Mouse (Mus musculus): ENCODE measurements around the gene Rtl9. TPM values are rescaled to one million over a fixed set of nuclear protein-coding genes. Genes with fewer than 3 reads are reported as not detected.

Rtl9 gene
- polyA plus RNA-seq, 1 experiment from 2014 or later = 2.0 TPM

DNA sequence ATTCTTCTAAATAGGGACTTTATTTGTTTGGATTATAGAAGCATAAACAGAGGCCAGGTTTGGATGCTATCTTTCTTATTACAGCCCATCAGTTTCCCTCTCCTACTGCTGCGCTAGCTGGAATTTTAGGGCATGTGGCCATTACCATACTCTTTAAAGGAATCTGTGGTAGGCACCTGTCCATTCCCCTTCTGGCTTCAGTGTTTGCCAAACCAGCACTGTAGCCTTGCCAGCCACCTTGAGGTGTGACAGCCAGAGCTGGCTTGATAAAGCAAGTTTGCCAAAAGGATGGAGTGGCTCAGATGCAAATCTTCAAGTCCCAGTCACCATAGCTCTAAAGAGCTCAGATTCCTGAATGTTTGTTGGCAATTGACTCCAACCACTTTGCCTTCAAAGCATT lies 32.3 kb upstream of the Rtl9 start:
- Histone ChIP-seq H3K4me2 (ENCODE audit: low read depth, low read length) (no peak overlapping the region), H3K4me3 (ENCODE audit: low read depth, low read length) (no peak overlapping the region), H3K4me1 (ENCODE audit: control insufficient read depth, insufficient read depth, low read length) (peaks cover 8% of the 10 kb centered on the region; the same call in 1 of the 2 replicates), H3K27ac (replicated peaks; ENCODE audit: low read depth, low read length) (no peak overlapping the region), H3K27me3 (replicated peaks; ENCODE audit: control insufficient read depth, insufficient read depth, low read length) (peaks cover 7% of the 10 kb centered on the region; the same call in 1 of the 2 replicates), H3K9me3 (ENCODE audit: control insufficient read depth, low read length) (no peaks in the 10 kb centered on the region), H3K9ac (ENCODE audit: low read depth, low read length) (no peak overlapping the region), H3K36me3 (ENCODE audit: control insufficient read depth, insufficient read depth, low read length) (no peaks in the 10 kb centered on the region)
- no peak for ATAC-seq (ENCODE audit: low read depth)
- WGBS = 90% methylated on average over 1 of the region's 1 CpGs
- no peak for DNase-seq (ENCODE audit: low spot score)

GRCm38 (mm10) chrX:143067576-143067975 lies 31.8 kb upstream of the Rtl9 start:
- peaks cover 5% of the 10 kb centered on the region; the same call in 1 of the 2 replicates for H3K4me1 ChIP-seq (ENCODE audit: control insufficient read depth, insufficient read depth, low read length)
- DNase-seq (ENCODE audit: low spot score) (peak; percentile 22), ATAC-seq (ENCODE audit: low read depth) (no peak)
- no peaks in the 10 kb centered on the region for H3K9me3 ChIP-seq (ENCODE audit: control insufficient read depth, low read length)
- H3K27me3 ChIP-seq (replicated peaks; ENCODE audit: control insufficient read depth, insufficient read depth, low read length) = peaks cover 7% of the 10 kb centered on the region; the same call in 1 of the 2 replicates
- H3K27ac ChIP-seq (replicated peaks; ENCODE audit: low read depth, low read length) = no peak overlapping the region
- 54% methylated on average over 5 of the region's 5 CpGs for WGBS
- H3K9ac ChIP-seq (ENCODE audit: low read depth, low read length) = no peak overlapping the region
- H3K36me3 ChIP-seq (ENCODE audit: control insufficient read depth, insufficient read depth, low read length) = no peaks in the 10 kb centered on the region
- H3K4me2 ChIP-seq (ENCODE audit: low read depth, low read length) = no peak overlapping the region
- H3K4me3 ChIP-seq (ENCODE audit: low read depth, low read length) = no peak overlapping the region

DNA sequence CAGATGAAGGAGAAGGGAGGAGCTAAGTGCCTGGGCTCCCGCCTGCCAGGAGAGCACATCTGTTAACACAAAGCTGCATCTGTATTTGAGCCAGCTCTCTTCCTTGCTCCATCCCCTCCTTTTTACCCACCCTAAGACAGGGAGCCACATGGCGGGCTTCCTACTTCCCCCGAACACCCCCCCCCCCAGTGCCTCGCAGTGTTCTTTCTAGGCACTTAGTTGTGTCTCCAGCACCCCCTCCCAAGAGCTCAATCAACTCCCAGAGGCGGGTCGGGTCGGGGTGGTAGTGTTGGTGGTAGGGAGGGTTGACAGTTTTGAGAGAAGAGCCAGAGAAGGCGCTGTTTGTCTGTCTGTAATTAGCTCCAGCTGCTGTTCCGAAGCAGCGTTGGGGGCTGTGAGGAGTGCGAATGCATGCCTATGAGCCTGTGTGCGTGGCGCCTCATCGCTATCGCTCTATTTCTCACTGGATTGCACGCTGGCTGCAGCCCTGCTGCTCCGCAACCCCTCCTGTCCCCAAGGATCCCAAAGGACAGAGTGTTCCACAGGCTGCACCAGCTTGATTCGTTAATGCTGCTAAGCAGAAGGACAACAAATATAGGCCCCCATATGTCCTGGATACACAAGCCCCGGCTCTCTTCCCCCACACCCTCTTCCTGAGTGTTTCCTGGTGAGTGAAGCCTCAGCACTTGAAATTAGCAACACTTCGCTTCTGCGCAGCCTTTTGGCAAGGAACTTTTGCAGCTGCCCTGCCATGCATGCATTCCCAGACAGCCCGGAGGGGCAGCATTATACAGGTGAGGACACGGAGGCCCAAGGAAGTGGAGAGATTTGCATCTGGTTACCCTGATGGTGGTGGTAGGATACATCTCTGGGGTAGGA lies 18.7 kb upstream of the Rtl9 start:
- no peak overlapping the region; the same call in 1 of the 2 replicates for H3K9ac ChIP-seq (ENCODE audit: low read depth, low read length)
- H3K27ac ChIP-seq (replicated peaks; ENCODE audit: low read depth, low read length) = peak overlapping the region; percentile 83

GRCm38 (mm10) chrX:143082732-143083131 lies 16.7 kb upstream of the Rtl9 start:
- Histone ChIP-seq H3K4me1 (ENCODE audit: control insufficient read depth, insufficient read depth, low read length) (peaks cover 4% of the 10 kb centered on the region; the same call in 1 of the 2 replicates), H3K4me3 (ENCODE audit: low read depth, low read length) (no peak overlapping the region), H3K27ac (replicated peaks; ENCODE audit: low read depth, low read length) (no peak overlapping the region), H3K9ac (ENCODE audit: low read depth, low read length) (no peak overlapping the region), H3K4me2 (ENCODE audit: low read depth, low read length) (no peak overlapping the region), H3K36me3 (ENCODE audit: control insufficient read depth, insufficient read depth, low read length) (no peaks in the 10 kb centered on the region), H3K9me3 (ENCODE audit: control insufficient read depth, low read length) (no peaks in the 10 kb centered on the region), H3K27me3 (replicated peaks; ENCODE audit: control insufficient read depth, insufficient read depth, low read length) (peaks cover 20% of the 10 kb centered on the region)
- no peak for ATAC-seq (ENCODE audit: low read depth)
- DNase-seq (ENCODE audit: low spot score) = no peak
- WGBS = 70% methylated on average over 1 of the region's 1 CpGs

More for the DNA sequence above, 18.7 kb upstream of the Rtl9 start:
- Histone ChIP-seq H3K4me2 (ENCODE audit: low read depth, low read length) (peak overlapping the region; percentile 56), H3K9me3 (ENCODE audit: control insufficient read depth, low read length) (no peaks in the 10 kb centered on the region), H3K27me3 (replicated peaks; ENCODE audit: control insufficient read depth, insufficient read depth, low read length) (peaks cover 14% of the 10 kb centered on the region), H3K36me3 (ENCODE audit: control insufficient read depth, insufficient read depth, low read length) (no peaks in the 10 kb centered on the region), H3K4me3 (ENCODE audit: low read depth, low read length) (peak overlapping the region; percentile 25), H3K4me1 (ENCODE audit: control insufficient read depth, insufficient read depth, low read length) (peaks cover 4% of the 10 kb centered on the region; the same call in 1 of the 2 replicates)
- DNase-seq (ENCODE audit: low spot score) (peak; percentile 78), ATAC-seq (ENCODE audit: low read depth) (peak; percentile 91)
- 25% methylated on average over 20 of the region's 23 CpGs for WGBS

DNA sequence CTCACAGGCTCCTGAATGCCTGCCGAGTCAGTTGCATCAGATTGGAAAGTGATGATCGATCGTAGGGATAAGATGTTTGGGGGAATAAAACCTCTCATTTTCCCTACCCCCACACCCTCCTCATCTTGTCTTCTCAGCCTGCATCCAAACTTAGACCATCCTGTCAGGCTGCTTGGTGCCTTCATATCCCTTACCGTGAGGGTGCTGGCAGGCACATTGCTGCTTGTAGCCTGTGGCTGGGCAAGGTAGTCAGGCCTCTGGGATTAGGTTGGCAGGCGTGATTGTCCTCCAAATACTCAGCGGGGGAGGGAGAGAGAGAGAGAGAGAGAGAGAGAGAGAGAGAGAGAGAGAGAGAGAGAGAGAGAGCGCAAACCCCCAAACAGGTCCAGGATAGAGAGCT lies 11.2 kb upstream of the Rtl9 start:
- Histone ChIP-seq H3K27me3 (replicated peaks; ENCODE audit: control insufficient read depth, insufficient read depth, low read length) (peaks cover 24% of the 10 kb centered on the region; the same call in 1 of the 2 replicates), H3K36me3 (ENCODE audit: control insufficient read depth, insufficient read depth, low read length) (no peaks in the 10 kb centered on the region), H3K4me3 (ENCODE audit: low read depth, low read length) (no peak overlapping the region), H3K9ac (ENCODE audit: low read depth, low read length) (no peak overlapping the region), H3K9me3 (ENCODE audit: control insufficient read depth, low read length) (no peaks in the 10 kb centered on the region), H3K4me2 (ENCODE audit: low read depth, low read length) (no peak overlapping the region), H3K27ac (replicated peaks; ENCODE audit: low read depth, low read length) (no peak overlapping the region), H3K4me1 (ENCODE audit: control insufficient read depth, insufficient read depth, low read length) (no peaks in the 10 kb centered on the region)
- DNase-seq (ENCODE audit: low spot score) (no peak), ATAC-seq (ENCODE audit: low read depth) (no peak)
- 73% methylated on average over 7 of the region's 7 CpGs for WGBS

DNA sequence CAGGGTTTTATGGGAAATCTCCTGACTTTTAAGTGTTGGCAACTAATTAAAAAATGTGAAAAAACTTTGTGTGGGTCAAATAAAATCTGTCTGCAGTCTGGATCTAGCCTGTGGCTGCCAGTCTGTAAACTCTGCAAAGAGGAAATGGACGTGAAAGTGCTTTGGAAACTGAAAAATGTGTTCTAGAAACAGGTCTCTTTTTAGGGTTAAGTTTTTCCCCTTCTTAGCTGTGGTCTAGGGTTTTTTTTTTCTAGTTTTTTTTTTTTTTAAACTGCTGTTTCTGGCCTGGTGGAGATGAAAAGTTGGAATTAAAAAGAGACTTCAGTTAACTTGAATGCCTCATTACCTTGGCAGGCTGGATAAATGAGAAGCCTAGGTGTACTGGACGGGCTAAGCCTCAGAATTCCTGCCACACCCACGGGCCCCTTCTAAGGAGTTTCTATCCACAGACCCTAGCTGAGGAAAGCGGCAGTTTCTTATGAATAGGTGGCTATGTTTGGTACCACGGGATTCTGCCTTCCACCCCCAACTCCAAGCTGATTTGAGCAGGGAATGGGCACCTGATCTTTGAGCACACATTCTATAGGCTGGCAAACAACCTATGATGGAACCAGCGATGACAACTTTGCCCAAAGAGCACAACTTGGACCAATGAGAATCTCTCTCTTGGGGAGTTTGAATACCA lies 8.3 kb upstream of the Rtl9 start:
- H3K9me3 ChIP-seq (ENCODE audit: control insufficient read depth, low read length) = no peaks in the 10 kb centered on the region
- 0 out of 2 replicates have a peak, but pooled peaks cover 19% of the 10 kb centered on the region for H3K27me3 ChIP-seq (replicated peaks; ENCODE audit: control insufficient read depth, insufficient read depth, low read length)
- no peaks in the 10 kb centered on the region for H3K36me3 ChIP-seq (ENCODE audit: control insufficient read depth, insufficient read depth, low read length)
- ATAC-seq (ENCODE audit: low read depth) = no peak
- no peak overlapping the region; the same call in 1 of the 2 replicates for H3K27ac ChIP-seq (replicated peaks; ENCODE audit: low read depth, low read length)
- no peak overlapping the region for H3K4me2 ChIP-seq (ENCODE audit: low read depth, low read length)
- DNase-seq (ENCODE audit: low spot score) = peak; percentile 13
- no peaks in the 10 kb centered on the region for H3K4me1 ChIP-seq (ENCODE audit: control insufficient read depth, insufficient read depth, low read length)
- 66% methylated on average over 6 of the region's 6 CpGs for WGBS
- no peak overlapping the region for H3K4me3 ChIP-seq (ENCODE audit: low read depth, low read length)
- no peak overlapping the region for H3K9ac ChIP-seq (ENCODE audit: low read depth, low read length)

- no peak overlapping the region for H3K27ac ChIP-seq (replicated peaks; ENCODE audit: low read depth, low read length)
- no peaks in the 10 kb centered on the region for H3K36me3 ChIP-seq (ENCODE audit: control insufficient read depth, insufficient read depth, low read length)
- no peak overlapping the region for H3K9ac ChIP-seq (ENCODE audit: low read depth, low read length)
- H3K9me3 ChIP-seq (ENCODE audit: control insufficient read depth, low read length) = no peaks in the 10 kb centered on the region
- no peak overlapping the region for H3K4me2 ChIP-seq (ENCODE audit: low read depth, low read length)
- 78% methylated on average over 6 of the region's 6 CpGs for WGBS
- no peak overlapping the region for H3K4me3 ChIP-seq (ENCODE audit: low read depth, low read length)
- ATAC-seq (ENCODE audit: low read depth) (no peak), DNase-seq (ENCODE audit: low spot score) (no peak)
- H3K27me3 ChIP-seq (replicated peaks; ENCODE audit: control insufficient read depth, insufficient read depth, low read length) = peaks cover 4% of the 10 kb centered on the region; the same call in 1 of the 2 replicates
- no peaks in the 10 kb centered on the region for H3K4me1 ChIP-seq (ENCODE audit: control insufficient read depth, insufficient read depth, low read length)
These were observed 1.8 kb upstream of the Rtl9 start for GRCm38 (mm10) chrX:143097551-143097950.

GRCm38 (mm10) chrX:143103146-143103545 lies 3.8 kb downstream of the Rtl9 start:
- no peaks in the 10 kb centered on the region for H3K36me3 ChIP-seq (ENCODE audit: control insufficient read depth, insufficient read depth, low read length)
- H3K27ac ChIP-seq (replicated peaks; ENCODE audit: low read depth, low read length) = no peak overlapping the region
- no peak for DNase-seq (ENCODE audit: low spot score)
- H3K9ac ChIP-seq (ENCODE audit: low read depth, low read length) = no peak overlapping the region
- H3K4me3 ChIP-seq (ENCODE audit: low read depth, low read length) = no peak overlapping the region
- 90% methylated on average over 5 of the region's 5 CpGs for WGBS
- no peaks in the 10 kb centered on the region for H3K9me3 ChIP-seq (ENCODE audit: control insufficient read depth, low read length)
- no peak overlapping the region for H3K4me2 ChIP-seq (ENCODE audit: low read depth, low read length)
- no peaks in the 10 kb centered on the region for H3K4me1 ChIP-seq (ENCODE audit: control insufficient read depth, insufficient read depth, low read length)
- no peaks in the 10 kb centered on the region; the same call in 1 of the 2 replicates for H3K27me3 ChIP-seq (replicated peaks; ENCODE audit: control insufficient read depth, insufficient read depth, low read length)
- no peak for ATAC-seq (ENCODE audit: low read depth)
